Mouse (Mus musculus) thymus, postnatal 10 days (tissue): ENCODE measurements at regions not wholly inside any gene's neighbourhood (a gene's known extent, or its start where the extent isn't known, plus 50 kb on each side); places are given as distances from the start of the nearest gene placed in this dataset.
"Not testable (repeated sequence)": the region's sequence is repeated elsewhere in the genome, so short reads cannot be mapped to it uniquely, and the experiment has no call there.

Source experiments
- DNase-seq, 2 experiments: peaks; one replicate each; pipeline ENCODE4 v3.0.0; 2021; ENCODE audit warnings: low spot score in 2 of 2

GRCm38 (mm10) chr8:126833006-126833405, 112.6 kb downstream of the Tomm20 start:
- DNase-seq = no peak

GRCm38 (mm10) chr8:126832163-126832978, 113.3 kb downstream of the Tomm20 start:
- DNase-seq = no peak

- no peak for DNase-seq
Observed at GRCm38 (mm10) chr8:126831312-126832162, 114.1 kb downstream of the Tomm20 start.

GRCm38 (mm10) chr8:126830242-126830530, 115.5 kb downstream of the Tomm20 start:
- no peak for DNase-seq

- DNase-seq = no peak
Observed at GRCm38 (mm10) chr8:126829376-126830241, 116.0 kb downstream of the Tomm20 start.

GRCm38 (mm10) chr8:126827681-126828383, 117.8 kb downstream of the Tomm20 start:
- no peak for DNase-seq

- DNase-seq = peak; percentile 56 to 57
Observed at GRCm38 (mm10) chr8:126826328-126827285, 119.0 kb downstream of the Tomm20 start.

- DNase-seq = peak; percentile 73 to 75
Observed at GRCm38 (mm10) chr8:126825877-126826276, 119.8 kb downstream of the Tomm20 start.

GRCm38 (mm10) chr8:126824575-126825208, 121.0 kb downstream of the Tomm20 start:
- DNase-seq = no peak

GRCm38 (mm10) chr8:126822269-126822668, 123.4 kb downstream of the Tomm20 start:
- no peak for DNase-seq

GRCm38 (mm10) chr8:126821279-126821678, 124.4 kb downstream of the Tomm20 start:
- DNase-seq = no peak

GRCm38 (mm10) chr8:126820502-126820901, 125.1 kb downstream of the Tomm20 start:
- DNase-seq = no peak

- no peak for DNase-seq
Observed at GRCm38 (mm10) chr8:126819261-126819660, 126.4 kb downstream of the Tomm20 start.

GRCm38 (mm10) chr8:126816155-126816554, 129.5 kb downstream of the Tomm20 start:
- DNase-seq = no peak

- no peak for DNase-seq
Observed at GRCm38 (mm10) chr8:126814427-126814826, 131.2 kb downstream of the Tomm20 start.

GRCm38 (mm10) chr8:126813621-126814020, 132.0 kb downstream of the Tomm20 start:
- DNase-seq = no peak

- no peak for DNase-seq
Observed at GRCm38 (mm10) chr8:126812777-126813176, 132.9 kb downstream of the Tomm20 start.

GRCm38 (mm10) chr8:126811358-126811757, 134.3 kb downstream of the Tomm20 start:
- DNase-seq = not testable (repeated sequence)

- DNase-seq = no peak
Observed at GRCm38 (mm10) chr8:126810516-126810915, 135.1 kb downstream of the Tomm20 start.

GRCm38 (mm10) chr8:126809321-126809720, 136.3 kb downstream of the Tomm20 start:
- no peak for DNase-seq
